Mouse (Mus musculus) limb, embryonic 14.5 days (tissue): ENCODE results near the gene Tbc1d24. TPM values are rescaled to one million over a fixed set of nuclear protein-coding genes. Genes with fewer than 3 reads are reported as not detected.

Experiments used
- ATAC-seq: fragments of 200-750 bp; cut with Nextera tagmentation; 2 replicates; pipeline ENCODE4 v1.8.0; 2017; ENCODE audit warnings: low read depth, moderate number of reproducible peaks, moderate TSS enrichment; ENCODE audit not compliant: low FRiP score
- DNase-seq: peaks from one replicate; pipeline ENCODE4 v3.0.0-alpha.2; 2015; ENCODE audit warnings: low spot score
- H3K27ac ChIP-seq: fragments of 300-500 bp; sonication (generic); replicated peaks from 2 replicates; pipeline ENCODE4 v1.5.1; 2014; ENCODE audit warnings: low read depth, mild to moderate bottlenecking, low read length, moderate library complexity, mixed read lengths
- H3K27me3 ChIP-seq: fragments of 300-500 bp; sonication (generic); 2 replicates; pipeline ENCODE4 v1.6.1; 2014; ENCODE audit warnings: low read length, mixed read lengths; ENCODE audit not compliant: control insufficient read depth, insufficient read depth
- H3K36me3 ChIP-seq: fragments of 300-500 bp; sonication (generic); 2 replicates; pipeline ENCODE4 v1.6.1; 2014; ENCODE audit warnings: mild to moderate bottlenecking, low read length, moderate library complexity, mixed read lengths; ENCODE audit not compliant: control insufficient read depth, insufficient read depth
- H3K4me1 ChIP-seq: fragments of 300-500 bp; sonication (generic); 2 replicates; pipeline ENCODE4 v1.6.1; 2014; ENCODE audit warnings: antibody characterized with exemption, low read length, mixed read lengths; ENCODE audit not compliant: control insufficient read depth, insufficient read depth
- H3K4me2 ChIP-seq: fragments of 300-500 bp; sonication (generic); replicated peaks from 2 replicates; pipeline ENCODE4 v1.6.1; 2014; ENCODE audit warnings: low read depth, mild to moderate bottlenecking, low read length, moderate library complexity; ENCODE audit not compliant: severe bottlenecking
- H3K4me3 ChIP-seq: fragments of 300-500 bp; sonication (generic); replicated peaks from 2 replicates; pipeline ENCODE4 v1.5.1; 2014; ENCODE audit warnings: low read length
- H3K9ac ChIP-seq: fragments of 300-500 bp; sonication (generic); 2 replicates; pipeline ENCODE4 v1.6.1; 2014; ENCODE audit warnings: mild to moderate bottlenecking, low read depth, low read length, moderate library complexity; ENCODE audit not compliant: severe bottlenecking
- H3K9me3 ChIP-seq: fragments of 300-500 bp; sonication (generic); 2 replicates; pipeline ENCODE4 v1.6.1; 2016; ENCODE audit warnings: low read length; ENCODE audit not compliant: control insufficient read depth
- POLR2A ChIP-seq: fragments of 200-500 bp; IDR thresholded peaks from 2 replicates; pipeline ENCODE4 v1.8.0; 2012; ENCODE audit warnings: inconsistent platforms, mild to moderate bottlenecking, moderate library complexity, borderline replicate concordance; ENCODE audit not compliant: insufficient read depth, insufficient read length; ENCODE audit errors: extremely low read depth
- WGBS: fragments of 180-500 bp; shearing (Covaris S2); extraction: QIAGEN DNeasy Blood & Tissue Kit; methylation state at CpG from one replicate; pipeline ENCODE4 v1.1.7; 2014; 5-methylcytosine and 5-hydroxymethylcytosine counted together
- polyA plus RNA-seq, 2 experiments: library from polyadenylated mRNA; depleted of rRNA in 1 of 2; stranded (reverse) in 1 of 2; unstranded in 1 of 2; fragments of >200 nt; fragmentation: Nextera tagmentation in 1 of 2; extraction: Ambion mirVana in 1 of 2; gene quantifications; 2 replicates each; pipeline versions ENCODE4 v1.2.1 to v1.2.3; 2012 to 2014

The Tbc1d24 gene
- polyA plus RNA-seq, 2 experiments: 6.3 to 31.9 TPM

DNA sequence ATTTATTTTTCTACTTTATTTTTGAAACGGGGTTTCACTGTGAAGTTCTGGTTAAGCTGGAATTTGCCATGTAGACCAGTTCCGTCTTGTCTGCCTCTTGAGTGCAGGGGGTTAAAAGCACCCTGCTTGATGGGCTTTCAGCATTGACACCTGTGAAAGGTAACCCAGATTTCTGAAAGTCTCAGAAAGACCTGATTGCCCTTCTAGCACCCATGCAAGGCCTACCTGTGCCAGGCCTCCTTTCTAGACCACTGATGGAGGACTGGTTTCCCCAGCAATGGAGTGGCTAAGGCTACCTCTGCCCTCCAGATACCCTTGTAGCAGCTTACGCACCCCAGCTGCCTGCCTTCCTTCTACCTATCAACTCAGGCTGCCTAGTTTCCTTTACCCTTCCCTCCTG, 35.2 kb downstream of the Tbc1d24 start:
- peak overlapping the region; percentile 98; the same call in 1 of the 2 replicates for H3K27ac ChIP-seq
- WGBS: 59% methylated on average over 3 of the region's 3 CpGs

DNA sequence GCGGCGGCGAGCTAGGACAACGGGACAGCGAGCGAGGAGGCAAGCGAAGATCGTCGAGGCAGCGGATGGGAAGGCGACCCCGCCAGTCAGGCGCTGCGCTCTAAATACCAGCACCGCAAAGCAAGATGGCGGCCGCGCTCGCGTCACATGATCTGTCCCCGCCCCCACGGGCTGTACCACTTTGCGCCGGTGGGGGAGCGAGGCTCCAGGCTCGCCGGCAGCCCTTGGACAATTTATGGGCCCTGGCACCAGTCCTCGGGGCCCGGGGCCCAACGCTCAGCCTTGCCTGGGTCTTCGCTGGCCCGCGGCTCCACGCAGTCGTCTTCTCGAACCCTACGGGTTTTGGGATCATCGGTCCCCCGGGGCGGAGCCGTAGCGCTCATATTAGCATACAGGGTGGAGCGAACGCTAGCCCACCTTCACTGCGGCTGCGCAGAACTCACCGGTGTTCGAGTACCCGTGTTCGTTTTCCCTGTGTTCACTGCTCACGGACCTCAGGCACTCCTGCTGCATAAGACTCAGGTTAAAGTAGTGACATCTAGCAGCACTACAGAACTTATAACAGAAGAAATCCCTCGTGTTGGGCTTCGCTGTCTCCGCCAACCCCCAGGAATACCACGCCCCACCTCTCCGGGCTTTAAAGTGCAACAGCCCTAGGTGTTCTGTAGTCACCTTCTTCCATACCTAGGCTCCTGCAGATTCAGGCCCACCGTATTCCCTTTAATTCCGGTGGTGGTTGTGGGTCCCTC, 35.9 kb downstream of the Tbc1d24 start, which contains the start of gene Atp6v0c:
Gene Atp6v0c (minus strand): TSS at position 386 of the 749 bp plus-strand sequence.
- TF ChIP-seq POLR2A: peak; percentile 73; the same call in 1 of the 2 replicates
- 1% methylated on average over 45 of the region's 58 CpGs for WGBS

More for the DNA sequence above, 35.2 kb downstream of the Tbc1d24 start:
- Histone ChIP-seq H3K4me2 (peak overlapping the region; percentile 70), H3K4me3 (peak overlapping the region; percentile 60), H3K4me1 (peaks cover 15% of the 10 kb centered on the region), H3K9me3 (no peaks in the 10 kb centered on the region), H3K27me3 (no peaks in the 10 kb centered on the region), H3K36me3 (peaks cover 19% of the 10 kb centered on the region), H3K9ac (peak overlapping the region; percentile 90; the same call in 1 of the 2 replicates)
- DNase-seq (no peak), ATAC-seq (no peak)
- TF ChIP-seq POLR2A: no peak

DNA sequence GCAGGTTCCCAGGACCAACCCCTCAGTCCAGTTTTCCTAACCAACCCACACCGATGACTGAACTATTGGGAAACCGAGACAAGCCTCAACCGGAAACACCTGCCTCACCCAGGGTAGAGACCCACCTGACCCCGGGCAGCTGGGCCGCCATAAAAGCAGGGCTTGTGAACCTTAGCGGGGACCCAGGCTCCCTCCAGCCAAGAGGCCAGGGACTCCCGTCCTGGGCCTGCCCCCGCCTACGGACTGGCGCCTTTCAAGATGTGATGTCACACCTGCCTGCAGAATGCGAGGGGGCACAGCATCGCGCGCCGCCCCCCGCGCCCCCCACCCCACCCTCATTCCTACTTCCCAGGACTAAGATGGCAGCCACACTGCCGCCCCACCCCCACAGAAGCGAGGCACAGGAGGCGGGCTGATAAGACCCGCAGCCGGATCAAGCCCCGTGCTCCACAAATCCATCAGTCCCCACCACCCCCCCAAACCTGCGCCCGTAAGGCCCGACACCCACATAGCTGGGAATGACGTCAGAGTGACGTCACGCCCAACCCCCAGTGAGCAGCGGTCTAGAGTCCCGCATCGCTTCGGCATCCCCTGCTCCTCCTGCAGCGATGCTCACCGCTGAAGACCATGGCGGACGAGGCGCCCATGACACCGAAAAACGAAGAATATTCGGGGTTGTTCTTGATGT, 36.6 kb downstream of the Tbc1d24 start:
- Histone ChIP-seq H3K27ac (peak overlapping the region; percentile 98), H3K27me3 (no peaks in the 10 kb centered on the region), H3K4me3 (peak overlapping the region; percentile 60), H3K4me2 (peak overlapping the region; percentile 70), H3K9me3 (no peaks in the 10 kb centered on the region), H3K4me1 (peaks cover 15% of the 10 kb centered on the region), H3K9ac (peak overlapping the region; percentile 90), H3K36me3 (peaks cover 24% of the 10 kb centered on the region)
- under 1% methylated on average over 34 of the region's 41 CpGs for WGBS
- DNase-seq: peak; percentile 58
- no peak for TF ChIP-seq POLR2A
- ATAC-seq: peak; percentile 38; the same call in 1 of the 2 replicates

More for the DNA sequence above, 35.9 kb downstream of the Tbc1d24 start, which contains the start of gene Atp6v0c:
- no peaks in the 10 kb centered on the region for H3K9me3 ChIP-seq
- peak within 1 kb of the TSS; percentile 98 for H3K27ac ChIP-seq
- peaks cover 24% of the 10 kb centered on the region for H3K36me3 ChIP-seq
- DNase-seq (peak; percentile 96), ATAC-seq (peak; percentile 91)
- H3K27me3 ChIP-seq: no peaks in the 10 kb centered on the region
- peak within 1 kb of the TSS; percentile 90 for H3K9ac ChIP-seq
- peak within 1 kb of the TSS; percentile 60 for H3K4me3 ChIP-seq
- peak within 1 kb of the TSS; percentile 70 for H3K4me2 ChIP-seq
- peaks cover 15% of the 10 kb centered on the region for H3K4me1 ChIP-seq

DNA sequence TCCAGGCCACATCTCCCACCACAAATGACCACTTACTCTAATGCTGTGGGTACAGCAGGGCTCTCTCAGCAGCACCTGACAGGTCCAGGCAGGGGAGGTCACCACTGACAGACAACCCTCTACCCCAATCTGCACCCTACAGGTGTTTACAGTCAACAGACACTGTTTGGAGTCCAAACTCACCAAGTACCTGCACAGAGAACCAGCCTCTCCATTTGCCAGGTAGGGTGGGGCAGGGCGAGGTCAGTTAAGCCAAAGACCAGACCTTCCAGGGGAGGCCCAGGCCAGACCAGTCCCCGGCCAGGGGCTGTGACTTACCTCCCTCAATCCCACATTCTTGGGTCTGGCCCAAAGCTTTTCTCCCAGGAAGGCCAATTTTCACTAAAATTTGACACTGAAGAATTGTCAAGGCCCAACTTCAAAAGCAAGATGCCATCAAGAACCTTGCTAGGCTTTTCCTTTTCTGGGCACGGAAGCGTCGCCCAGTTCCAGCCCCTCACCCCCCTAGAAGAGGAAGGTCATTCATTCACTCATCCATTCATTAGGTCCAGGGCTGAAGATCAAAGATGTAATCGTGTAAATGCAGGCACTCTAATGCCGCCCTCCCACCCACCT, 37.4 kb downstream of the Tbc1d24 start:
- Histone ChIP-seq H3K27ac (no peak overlapping the region), H3K9me3 (no peaks in the 10 kb centered on the region), H3K36me3 (peaks cover 24% of the 10 kb centered on the region), H3K4me1 (peaks cover 15% of the 10 kb centered on the region), H3K4me2 (peak overlapping the region; percentile 70), H3K4me3 (peak overlapping the region; percentile 60), H3K27me3 (no peaks in the 10 kb centered on the region), H3K9ac (peak overlapping the region; percentile 90)
- WGBS: 52% methylated on average over 7 of the region's 7 CpGs
- DNase-seq (no peak), ATAC-seq (no peak)
- no peak for TF ChIP-seq POLR2A

DNA sequence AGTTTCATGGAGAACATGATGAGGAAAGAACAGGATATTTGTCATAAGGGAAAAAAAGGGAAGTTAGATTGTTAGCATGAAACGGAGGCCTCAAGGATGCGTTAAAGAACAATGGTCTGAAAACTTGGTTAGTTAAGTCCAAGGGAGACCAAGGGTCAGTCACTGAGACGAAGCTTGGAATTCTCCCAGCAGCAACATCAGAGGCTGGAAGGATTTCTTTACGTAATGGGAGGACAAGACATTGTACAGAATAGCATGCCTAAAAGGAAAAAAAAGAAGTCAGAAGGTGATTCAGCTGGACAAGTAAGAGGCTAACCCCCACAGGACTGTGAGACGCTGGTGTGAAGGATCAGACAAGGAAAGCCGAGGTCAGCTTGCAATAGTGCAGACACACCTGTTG, 38.2 kb downstream of the Tbc1d24 start:
- Histone ChIP-seq H3K27ac (no peak overlapping the region), H3K4me3 (no peak overlapping the region), H3K9ac (no peak overlapping the region), H3K9me3 (no peaks in the 10 kb centered on the region), H3K4me2 (no peak overlapping the region; the same call in 1 of the 2 replicates), H3K27me3 (no peaks in the 10 kb centered on the region), H3K36me3 (peaks cover 24% of the 10 kb centered on the region), H3K4me1 (peaks cover 21% of the 10 kb centered on the region)
- TF ChIP-seq POLR2A: no peak
- WGBS: 90% methylated on average over 6 of the region's 6 CpGs
- ATAC-seq (no peak), DNase-seq (no peak)
